Mouse (Mus musculus) T-helper 1 cell (primary cell): ENCODE measurements around the gene Ugt1a8.

ENCODE experiments used
- in situ Hi-C: fragments of 300-600 bp; cut with MboI, MseI; formaldehyde crosslinking; loops from one replicate; pipeline ENCODE4 v1.15.1; 2025; ENCODE audit warnings: high pct_unique_total_duplicates

Gene Ugt1a8

GRCm38 (mm10) chr1:88179657-88180056 is 92.0 kb downstream of the Ugt1a8 start:
- in situ Hi-C loops, result loop anchor here (10.0 to 25.0 kb wide), 2 partner anchors 1435 to 2008 kb away; no protein-coding TSS in a partner anchor

GRCm38 (mm10) chr1:88186325-88186935 is 98.8 kb downstream of the Ugt1a8 start:
- in situ Hi-C loops, result loop anchor here (10.0 to 25.0 kb wide), 2 partner anchors 1428 to 2001 kb away; no protein-coding TSS in a partner anchor

GRCm38 (mm10) chr1:88192136-88192535 is 104.5 kb downstream of the Ugt1a8 start:
- in situ Hi-C loops, result loop anchor here (5.0 to 25.0 kb wide), 2 partner anchors 460 to 1995 kb away; no protein-coding TSS in a partner anchor

GRCm38 (mm10) chr1:88195687-88196086 is 108.1 kb downstream of the Ugt1a8 start:
- in situ Hi-C loops, result loop anchor here (25.0 kb wide), 1 partner anchor 1992 kb away; no protein-coding TSS in a partner anchor

- in situ Hi-C loops, result loop anchor here (25.0 kb wide), 1 partner anchor 1990 kb away; no protein-coding TSS in a partner anchor
Observed at GRCm38 (mm10) chr1:88197443-88197842, 109.8 kb downstream of the Ugt1a8 start.

GRCm38 (mm10) chr1:88199996-88200395 is 112.4 kb downstream of the Ugt1a8 start:
- in situ Hi-C loops, result loop anchor here (25.0 kb wide), 1 partner anchor 1987 kb away; no protein-coding TSS in a partner anchor

- in situ Hi-C loops, result no loop called here
Observed at GRCm38 (mm10) chr1:88200456-88200855, 112.8 kb downstream of the Ugt1a8 start, which contains the start of gene Ugt1a2. TSS of gene Ugt1a2 (plus strand) at chr1:88200601.

GRCm38 (mm10) chr1:88205294-88205922 is 117.8 kb downstream of the Ugt1a8 start, which contains the start of gene Dnajb3:
TSS of gene Dnajb3 (minus strand) at chr1:88205782.
- in situ Hi-C loops, result loop anchor here (5.0 kb wide), 1 partner anchor 378 kb away; no protein-coding TSS in a partner anchor

GRCm38 (mm10) chr1:88206843-88207479 is 119.3 kb downstream of the Ugt1a8 start:
- in situ Hi-C loops, result loop anchor here (5.0 kb wide), 1 partner anchor 380 kb away; no protein-coding TSS in a partner anchor

GRCm38 (mm10) chr1:88211812-88212211 is 124.2 kb downstream of the Ugt1a8 start, which contains the start of gene Ugt1a1:
TSS of gene Ugt1a1 (plus strand) at chr1:88211959.
- in situ Hi-C loops, result no loop called here

GRCm38 (mm10) chr1:88212341-88213045 is 124.9 kb downstream of the Ugt1a8 start:
- in situ Hi-C loops, result no loop called here

- in situ Hi-C loops, result no loop called here
Observed at GRCm38 (mm10) chr1:88213061-88213460, 125.4 kb downstream of the Ugt1a8 start.

GRCm38 (mm10) chr1:88213766-88214461 is 126.3 kb downstream of the Ugt1a8 start:
- in situ Hi-C loops, result no loop called here

- in situ Hi-C loops, result no loop called here
Observed at GRCm38 (mm10) chr1:88214462-88214952, 126.9 kb downstream of the Ugt1a8 start.

- in situ Hi-C loops, result no loop called here
Observed at GRCm38 (mm10) chr1:88215466-88216380, 128.1 kb downstream of the Ugt1a8 start.

- in situ Hi-C loops, result no loop called here
Observed at GRCm38 (mm10) chr1:88216551-88216950, 128.9 kb downstream of the Ugt1a8 start.

GRCm38 (mm10) chr1:88217144-88217543 is 129.5 kb downstream of the Ugt1a8 start:
- in situ Hi-C loops, result no loop called here

- in situ Hi-C loops, result no loop called here
Observed at GRCm38 (mm10) chr1:88217576-88217975, 130.0 kb downstream of the Ugt1a8 start.

GRCm38 (mm10) chr1:88218051-88218450 is 130.4 kb downstream of the Ugt1a8 start:
- in situ Hi-C loops, result no loop called here
